Comparison of ENCODE assay signal across 16 mouse cellular contexts in the genomic region with DNA sequence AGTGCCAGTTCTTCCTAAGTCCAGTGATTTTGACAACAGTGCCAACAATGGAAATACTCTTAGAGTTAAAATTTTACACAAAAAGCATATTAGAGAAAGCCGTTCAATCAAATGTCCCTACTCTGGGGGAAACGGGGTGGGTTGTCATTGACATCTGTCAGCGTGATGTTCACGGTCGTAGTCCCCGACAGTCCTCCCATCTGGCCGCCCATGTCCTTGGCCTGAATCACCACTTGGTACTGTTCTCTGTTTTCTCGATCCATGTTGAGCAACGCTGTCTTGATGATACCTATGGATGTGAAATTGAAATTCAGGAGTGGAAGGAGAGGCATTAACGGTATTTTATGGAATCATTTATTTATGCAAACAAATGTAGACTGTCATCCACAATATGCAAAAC.
"Had no signal": no experiment of that assay in that cellular context is flagged by ENCODE, and none has a peak within 500 bp of the region (broad histone marks: within the 10 kb centered on the region; RNA-seq: fewer than 3 reads in every experiment).

No protein-coding gene starts in this region.

- H3K4me3 ChIP-seq: liver, embryonic 13.5 days; neural tube, embryonic 12.5 days; neural tube, embryonic 15.5 days; stomach, embryonic 15.5 days had no signal

- H3K27me3 ChIP-seq: liver, embryonic 13.5 days; neural tube, embryonic 12.5 days; neural tube, embryonic 15.5 days; stomach, embryonic 15.5 days had no signal

- H3K27ac ChIP-seq: liver, embryonic 13.5 days; neural tube, embryonic 12.5 days; neural tube, embryonic 15.5 days; stomach, embryonic 15.5 days had no signal

- DNase-seq: kidney, adult 18-20 months; kidney, adult 9 months; kidney, postnatal 14 days; kidney, postnatal 4 days; liver, embryonic 13.5 days; lung, adult 2 months; lung, postnatal 14 days; lung, postnatal 4 days; right cerebral cortex, adult 18-20 months; right cerebral cortex, postnatal 14 days; right cerebral cortex, postnatal 4 days; thymus, postnatal 25 days had no signal

- H3K9me3 ChIP-seq: liver, embryonic 13.5 days; neural tube, embryonic 12.5 days; neural tube, embryonic 15.5 days; stomach, embryonic 15.5 days had no signal

- H3K36me3 ChIP-seq: liver, embryonic 13.5 days; neural tube, embryonic 12.5 days; stomach, embryonic 15.5 days had no signal

- H3K4me1 ChIP-seq: liver, embryonic 13.5 days; neural tube, embryonic 12.5 days; stomach, embryonic 15.5 days had no signal

- H3K9ac ChIP-seq: liver, embryonic 13.5 days; neural tube, embryonic 12.5 days; neural tube, embryonic 15.5 days; stomach, embryonic 15.5 days had no signal

- H3K4me2 ChIP-seq: liver, embryonic 13.5 days; midbrain, embryonic 11.5 days; neural tube, embryonic 12.5 days; neural tube, embryonic 15.5 days; stomach, embryonic 15.5 days had no signal
